Mouse (Mus musculus) midbrain, embryonic 14.5 days (tissue): Measurements from ENCODE around the gene Klc1. TPM values are rescaled to one million over a fixed set of nuclear protein-coding genes. Genes with fewer than 3 reads are reported as not detected.
A peak's percentile ranks its signal among the peaks of the same experiment; 100 is the strongest.

Experiments
- ATAC-seq: fragments of 200-750 bp; cut with Nextera tagmentation; 2 replicates; pipeline ENCODE4 v1.8.0; 2017; ENCODE audit warnings: moderate number of reproducible peaks, moderate library complexity; ENCODE audit not compliant: low FRiP score, low TSS enrichment
- DNase-seq: peaks from one replicate; pipeline ENCODE4 v3.0.0-alpha.2; 2015
- H3K27ac ChIP-seq: fragments of 300-500 bp; sonication (generic); replicated peaks from 2 replicates; pipeline ENCODE4 v1.5.1; 2014; ENCODE audit warnings: mild to moderate bottlenecking, low read depth, low read length, moderate library complexity
- H3K27me3 ChIP-seq: fragments of 300-500 bp; sonication (generic); 2 replicates; pipeline ENCODE4 v1.6.1; 2014; ENCODE audit warnings: low read length, control low read depth, mixed read lengths; ENCODE audit not compliant: control insufficient read depth, insufficient read depth
- H3K36me3 ChIP-seq: fragments of 300-500 bp; sonication (generic); 2 replicates; pipeline ENCODE4 v1.6.1; 2014; ENCODE audit warnings: low read length, control low read depth; ENCODE audit not compliant: control insufficient read depth, insufficient read depth
- H3K4me1 ChIP-seq: fragments of 300-500 bp; sonication (generic); 2 replicates; pipeline ENCODE4 v1.6.1; 2014; ENCODE audit warnings: mild to moderate bottlenecking, antibody characterized with exemption, low read length, control low read depth; ENCODE audit not compliant: control insufficient read depth, insufficient read depth
- H3K4me2 ChIP-seq: fragments of 300-500 bp; sonication (generic); 2 replicates; pipeline ENCODE4 v1.6.1; 2014; ENCODE audit warnings: mild to moderate bottlenecking, low read length, moderate library complexity
- H3K4me3 ChIP-seq: fragments of 300-500 bp; sonication (generic); replicated peaks from 2 replicates; pipeline ENCODE4 v1.5.1; 2014; ENCODE audit warnings: low read depth, low read length
- H3K9ac ChIP-seq: fragments of 300-500 bp; sonication (generic); replicated peaks from 2 replicates; pipeline ENCODE4 v1.6.1; 2014; ENCODE audit warnings: mild to moderate bottlenecking, low read length, moderate library complexity
- H3K9me3 ChIP-seq: fragments of 300-500 bp; sonication (generic); 2 replicates; pipeline ENCODE4 v1.6.1; 2016; ENCODE audit warnings: low read length, control low read depth, mixed read lengths; ENCODE audit not compliant: control insufficient read depth
- whole genome bisulfite sequencing: fragments of 180-500 bp; shearing (Covaris S2); extraction: QIAGEN DNeasy Blood & Tissue Kit; methylation state at CpG from one replicate; pipeline ENCODE4 v1.1.7; 2014; 5-methylcytosine and 5-hydroxymethylcytosine counted together
- polyA plus RNA-seq: library from polyadenylated mRNA; unstranded; fragments of >200 nt; fragmentation: Nextera tagmentation; extraction: Ambion mirVana; gene quantifications from 2 replicates; pipeline ENCODE4 v1.2.1, GENCODE M21; 2014

Gene Klc1
- polyA plus RNA-seq, 1 experiment from 2014 or later: 628 TPM

- Histone ChIP-seq H3K4me2 (no peak overlapping the region), H3K36me3 (no peaks in the 10 kb centered on the region), H3K27ac (no peak overlapping the region), H3K4me3 (no peak overlapping the region), H3K4me1 (0 out of 2 replicates have a peak, but pooled peaks cover 3% of the 10 kb centered on the region), H3K9ac (no peak overlapping the region), H3K27me3 (no peaks in the 10 kb centered on the region), H3K9me3 (no peaks in the 10 kb centered on the region)
- no peak for DNase-seq
- WGBS: 92% methylated on average over 3 of the region's 3 CpGs
- no peak for ATAC-seq
Measured at GRCm38 (mm10) chr12:111750739-111751138, 7.9 kb upstream of the Klc1 start.

GRCm38 (mm10) chr12:111752491-111752890 lies 6.2 kb upstream of the Klc1 start:
- no peak overlapping the region for H3K4me2 ChIP-seq
- H3K36me3 ChIP-seq: no peaks in the 10 kb centered on the region
- H3K27ac ChIP-seq: no peak overlapping the region
- H3K4me3 ChIP-seq: no peak overlapping the region
- 92% methylated on average over 6 of the region's 6 CpGs for WGBS
- H3K4me1 ChIP-seq: no peaks in the 10 kb centered on the region
- no peak overlapping the region for H3K9ac ChIP-seq
- DNase-seq (no peak), ATAC-seq (no peak)
- no peaks in the 10 kb centered on the region for H3K9me3 ChIP-seq
- H3K27me3 ChIP-seq: no peaks in the 10 kb centered on the region

GRCm38 (mm10) chr12:111753347-111753746 lies 5.3 kb upstream of the Klc1 start:
- 69% methylated on average over 9 of the region's 9 CpGs for WGBS
- no peak for DNase-seq
- no peak for ATAC-seq

GRCm38 (mm10) chr12:111754710-111755109 lies 3.9 kb upstream of the Klc1 start:
- no peak overlapping the region for H3K9ac ChIP-seq
- no peak overlapping the region for H3K27ac ChIP-seq
- H3K4me3 ChIP-seq: no peak overlapping the region
- no peak for DNase-seq
- H3K36me3 ChIP-seq: no peaks in the 10 kb centered on the region
- H3K4me2 ChIP-seq: no peak overlapping the region
- H3K27me3 ChIP-seq: no peaks in the 10 kb centered on the region
- no peaks in the 10 kb centered on the region for H3K9me3 ChIP-seq
- H3K4me1 ChIP-seq: peaks cover 5% of the 10 kb centered on the region
- no peak for ATAC-seq

More at GRCm38 (mm10) chr12:111753347-111753746, 5.3 kb upstream of the Klc1 start:
- H3K4me3 ChIP-seq: no peak overlapping the region
- no peak overlapping the region for H3K4me2 ChIP-seq
- H3K4me1 ChIP-seq: peaks cover 5% of the 10 kb centered on the region
- H3K36me3 ChIP-seq: no peaks in the 10 kb centered on the region
- no peak overlapping the region for H3K27ac ChIP-seq
- H3K27me3 ChIP-seq: no peaks in the 10 kb centered on the region
- H3K9me3 ChIP-seq: no peaks in the 10 kb centered on the region
- no peak overlapping the region for H3K9ac ChIP-seq

GRCm38 (mm10) chr12:111755231-111755630 lies 3.4 kb upstream of the Klc1 start:
- Histone ChIP-seq H3K9me3 (no peaks in the 10 kb centered on the region), H3K4me2 (no peak overlapping the region), H3K4me3 (no peak overlapping the region), H3K27me3 (no peaks in the 10 kb centered on the region), H3K36me3 (no peaks in the 10 kb centered on the region), H3K4me1 (peaks cover 10% of the 10 kb centered on the region), H3K9ac (no peak overlapping the region), H3K27ac (no peak overlapping the region)
- ATAC-seq: no peak
- DNase-seq: no peak
- 74% methylated on average over 2 of the region's 2 CpGs for WGBS

- Histone ChIP-seq H3K36me3 (no peaks in the 10 kb centered on the region), H3K4me2 (no peak overlapping the region), H3K9ac (no peak overlapping the region), H3K27me3 (no peaks in the 10 kb centered on the region), H3K4me3 (no peak overlapping the region), H3K4me1 (peaks cover 19% of the 10 kb centered on the region), H3K27ac (no peak overlapping the region), H3K9me3 (no peaks in the 10 kb centered on the region)
- no peak for ATAC-seq
- WGBS: 73% methylated on average over 4 of the region's 4 CpGs
- DNase-seq: no peak
Measured at GRCm38 (mm10) chr12:111756082-111756697, 2.5 kb upstream of the Klc1 start.

- ATAC-seq (no peak), DNase-seq (no peak)
- H3K27me3 ChIP-seq: no peaks in the 10 kb centered on the region
- no peaks in the 10 kb centered on the region for H3K36me3 ChIP-seq
- H3K4me3 ChIP-seq: no peak overlapping the region
- H3K9ac ChIP-seq: no peak overlapping the region
- no peak overlapping the region for H3K4me2 ChIP-seq
- WGBS: 62% methylated on average over 5 of the region's 5 CpGs
- H3K4me1 ChIP-seq: peaks cover 22% of the 10 kb centered on the region
- H3K27ac ChIP-seq: no peak overlapping the region
- no peaks in the 10 kb centered on the region for H3K9me3 ChIP-seq
Measured at GRCm38 (mm10) chr12:111756698-111757082, 2.0 kb upstream of the Klc1 start.

- 0 out of 2 replicates have a peak, but pooled peaks cover 1% of the 10 kb centered on the region for H3K36me3 ChIP-seq
- H3K9me3 ChIP-seq: no peaks in the 10 kb centered on the region
- no peaks in the 10 kb centered on the region for H3K27me3 ChIP-seq
- peak overlapping the region; percentile 98 for H3K9ac ChIP-seq
- DNase-seq: no peak
- H3K4me2 ChIP-seq: peak overlapping the region; percentile 99
- no peak for ATAC-seq
- WGBS: 48% methylated on average over 10 of the region's 10 CpGs
- H3K4me1 ChIP-seq: peaks cover 24% of the 10 kb centered on the region
- H3K27ac ChIP-seq: peak overlapping the region; percentile 97
- peak overlapping the region; percentile 95 for H3K4me3 ChIP-seq
Measured at GRCm38 (mm10) chr12:111757561-111758325, 906 bp upstream of the Klc1 start.
